Mouse (Mus musculus) lung, embryonic 14.5 days (tissue): ENCODE data around the gene Esrrb. TPM values are rescaled to one million over a fixed set of nuclear protein-coding genes. Genes with fewer than 3 reads are reported as not detected.

Experiments used
- ATAC-seq: fragments of 200-750 bp; cut with Nextera tagmentation; 2 replicates; pipeline ENCODE4 v1.8.0; 2017; ENCODE audit warnings: mild to moderate bottlenecking, moderate TSS enrichment, moderate library complexity; ENCODE audit not compliant: insufficient read depth
- DNase-seq: peaks from one replicate; pipeline ENCODE4 v3.0.0-alpha.2; 2015
- H3K27ac ChIP-seq: fragments of 300-500 bp; sonication (generic); 2 replicates; pipeline ENCODE4 v1.5.1; 2014; ENCODE audit warnings: low read depth, mild to moderate bottlenecking, moderate library complexity
- H3K27me3 ChIP-seq: fragments of 300-500 bp; sonication (generic); 2 replicates; pipeline ENCODE4 v1.6.1; 2014; ENCODE audit warnings: low read length, control low read depth; ENCODE audit not compliant: insufficient read depth
- H3K36me3 ChIP-seq: fragments of 300-500 bp; sonication (generic); 2 replicates; pipeline ENCODE4 v1.6.1; 2014; ENCODE audit warnings: control low read depth; ENCODE audit not compliant: insufficient read depth
- H3K4me1 ChIP-seq: fragments of 300-500 bp; sonication (generic); 2 replicates; pipeline ENCODE4 v1.6.1; 2014; ENCODE audit warnings: antibody characterized with exemption, control low read depth; ENCODE audit not compliant: insufficient read depth
- H3K4me2 ChIP-seq: fragments of 300-500 bp; sonication (generic); 2 replicates; pipeline ENCODE4 v1.6.1; 2014; ENCODE audit warnings: mild to moderate bottlenecking
- H3K4me3 ChIP-seq: fragments of 300-500 bp; sonication (generic); 2 replicates; pipeline ENCODE4 v1.5.1; 2014; ENCODE audit warnings: low read depth, low read length
- H3K9ac ChIP-seq: fragments of 300-500 bp; sonication (generic); 2 replicates; pipeline ENCODE4 v1.6.1; 2014
- H3K9me3 ChIP-seq: fragments of 300-500 bp; sonication (generic); 2 replicates; pipeline ENCODE4 v1.6.1; 2016; ENCODE audit warnings: low read depth, low read length, control low read depth
- CTCF ChIP-seq: IDR thresholded peaks from 2 replicates; pipeline ENCODE4 v1.5.1; 2016; ENCODE audit warnings: antibody characterized with exemption, low read depth
- WGBS: fragments of 180-500 bp; shearing (Covaris S2); extraction: QIAGEN DNeasy Blood & Tissue Kit; methylation state at CpG from one replicate; pipeline ENCODE4 v1.1.7; 2014; 5-methylcytosine and 5-hydroxymethylcytosine counted together
- polyA plus RNA-seq: library from polyadenylated mRNA; unstranded; fragments of >200 nt; fragmentation: Nextera tagmentation; extraction: Ambion mirVana; gene quantifications from 2 replicates; pipeline ENCODE4 v1.2.1, GENCODE M21; 2014

Gene Esrrb
- polyA plus RNA-seq, 1 experiment from 2014 or later: 0.17 TPM

GRCm38 (mm10) chr12:86556796-86557517 is 196.0 kb downstream of the Esrrb start:
- DNase-seq (peak; percentile 55), ATAC-seq (no peak)
- WGBS: 44% methylated on average over 10 of the region's 10 CpGs

GRCm38 (mm10) chr12:86558889-86559288 is 198.0 kb downstream of the Esrrb start:
- 85% methylated on average over 9 of the region's 9 CpGs for WGBS
- ATAC-seq (no peak), DNase-seq (no peak)
- Histone ChIP-seq H3K27ac (no peak overlapping the region), H3K36me3 (no peaks in the 10 kb centered on the region), H3K4me3 (no peak overlapping the region), H3K4me2 (no peak overlapping the region), H3K27me3 (no peaks in the 10 kb centered on the region), H3K4me1 (no peaks in the 10 kb centered on the region), H3K9me3 (no peaks in the 10 kb centered on the region), H3K9ac (no peak overlapping the region)
- TF ChIP-seq CTCF: no peak

More at GRCm38 (mm10) chr12:86556796-86557517, 196.0 kb downstream of the Esrrb start:
- Histone ChIP-seq H3K4me2 (no peak overlapping the region), H3K4me3 (no peak overlapping the region), H3K9me3 (no peaks in the 10 kb centered on the region), H3K36me3 (no peaks in the 10 kb centered on the region), H3K27me3 (no peaks in the 10 kb centered on the region), H3K9ac (no peak overlapping the region), H3K4me1 (no peaks in the 10 kb centered on the region), H3K27ac (no peak overlapping the region)
- TF ChIP-seq CTCF: no peak

GRCm38 (mm10) chr12:86562705-86563104 is 201.8 kb downstream of the Esrrb start:
- H3K4me2 ChIP-seq: no peak overlapping the region
- no peaks in the 10 kb centered on the region for H3K4me1 ChIP-seq
- H3K27me3 ChIP-seq: no peaks in the 10 kb centered on the region
- no peaks in the 10 kb centered on the region for H3K36me3 ChIP-seq
- H3K4me3 ChIP-seq: no peak overlapping the region
- DNase-seq: no peak
- no peak overlapping the region for H3K27ac ChIP-seq
- no peak overlapping the region for H3K9ac ChIP-seq
- TF ChIP-seq CTCF: no peak
- no peak for ATAC-seq
- WGBS: 51% methylated on average over 3 of the region's 3 CpGs
- H3K9me3 ChIP-seq: no peaks in the 10 kb centered on the region

DNA sequence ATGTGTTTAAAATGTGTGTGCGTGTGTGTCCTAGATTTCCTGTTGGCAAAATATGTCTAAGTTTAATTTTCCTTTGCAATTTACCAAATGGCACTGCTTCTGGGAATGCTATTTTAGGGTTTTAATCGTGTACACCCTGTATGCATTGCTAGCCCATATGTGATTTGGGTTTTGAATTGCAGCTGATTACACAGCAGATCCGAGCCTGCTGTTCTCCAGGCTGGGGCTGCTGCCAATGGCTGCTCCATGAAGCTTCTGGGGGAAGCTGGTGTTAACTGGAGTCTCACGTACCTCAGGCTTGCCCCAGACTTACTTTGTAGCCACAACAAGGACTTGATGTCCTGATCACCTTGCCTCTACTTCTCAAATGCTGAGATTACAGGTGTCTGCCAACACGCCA is 205.1 kb downstream of the Esrrb start:
- TF ChIP-seq CTCF: no peak
- H3K4me1 ChIP-seq: no peaks in the 10 kb centered on the region
- no peaks in the 10 kb centered on the region for H3K27me3 ChIP-seq
- no peak for DNase-seq
- ATAC-seq: no peak
- H3K4me2 ChIP-seq: no peak overlapping the region
- no peak overlapping the region for H3K9ac ChIP-seq
- no peaks in the 10 kb centered on the region for H3K9me3 ChIP-seq
- WGBS: 75% methylated on average over 5 of the region's 5 CpGs
- H3K27ac ChIP-seq: no peak overlapping the region
- H3K36me3 ChIP-seq: no peaks in the 10 kb centered on the region
- no peak overlapping the region for H3K4me3 ChIP-seq

Other genes starting within 250 kb of the Esrrb start
- gene Gpatch2l, start 119.3 kb upstream of the Esrrb start, polyA plus RNA-seq: 16.1 and 18.2 TPM in 2 replicates